Mouse (Mus musculus): ENCODE data around the gene Wwc2. TPM values are rescaled to one million over a fixed set of nuclear protein-coding genes. Genes with fewer than 3 reads are reported as not detected.

Wwc2 gene
- total and polyA plus RNA-seq, 2 experiments from 2014 or later = 8.2 to 18.5 TPM

DNA sequence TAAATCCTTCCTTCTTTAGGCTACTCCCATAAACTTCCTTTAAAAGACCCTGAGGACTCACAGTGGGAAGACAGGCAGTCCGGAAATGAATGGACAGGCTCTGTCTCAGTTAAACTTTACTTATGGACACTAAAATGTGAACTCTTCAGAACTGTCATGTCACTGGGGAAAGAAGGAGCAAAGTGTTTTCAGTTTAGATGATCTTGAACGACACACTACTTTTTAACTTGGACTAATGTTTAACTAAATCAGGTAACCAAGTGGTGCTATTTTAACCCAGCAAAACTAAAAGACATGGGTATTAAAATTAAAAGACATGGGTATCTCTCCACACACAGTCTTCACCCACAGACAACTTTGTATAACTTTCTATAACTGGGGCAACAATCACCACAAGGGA lies 19.6 kb downstream of the Wwc2 start:
- H3K4me3 ChIP-seq (ENCODE audit: low read depth, low read length) = no peak overlapping the region
- no peak for TF ChIP-seq CTCF (IDR thresholded peaks at IDR 0.05; ENCODE audit: low read depth)
- TF ChIP-seq EP300 (IDR thresholded peaks at IDR 0.05; ENCODE audit: low read depth) = no peak
- no peak for ATAC-seq (ENCODE audit: insufficient read depth, low read depth)
- no peaks in the 10 kb centered on the region for H3K27me3 ChIP-seq (ENCODE audit: control insufficient read depth, insufficient read depth, low read length)
- 0 out of 2 replicates have a peak, but pooled peaks cover 4% of the 10 kb centered on the region for H3K36me3 ChIP-seq (replicated peaks; ENCODE audit: control insufficient read depth, insufficient read depth, low read length)
- WGBS = 60% methylated on average over 2 of the region's 2 CpGs
- H3K27ac ChIP-seq (ENCODE audit: low read depth) = peak overlapping the region; percentile 49
- H3K4me1 ChIP-seq (ENCODE audit: control insufficient read depth, insufficient read depth) = peaks cover 18% of the 10 kb centered on the region
- H3K4me2 ChIP-seq (ENCODE audit: low read depth, low read length) = no peak overlapping the region
- H3K9me3 ChIP-seq (replicated peaks; ENCODE audit: control insufficient read depth, low read length) = no peaks in the 10 kb centered on the region
- H3K9ac ChIP-seq (replicated peaks; ENCODE audit: low read depth, low read length) = no peak overlapping the region
- DNase-seq (ENCODE audit: low spot score) = no peak

DNA sequence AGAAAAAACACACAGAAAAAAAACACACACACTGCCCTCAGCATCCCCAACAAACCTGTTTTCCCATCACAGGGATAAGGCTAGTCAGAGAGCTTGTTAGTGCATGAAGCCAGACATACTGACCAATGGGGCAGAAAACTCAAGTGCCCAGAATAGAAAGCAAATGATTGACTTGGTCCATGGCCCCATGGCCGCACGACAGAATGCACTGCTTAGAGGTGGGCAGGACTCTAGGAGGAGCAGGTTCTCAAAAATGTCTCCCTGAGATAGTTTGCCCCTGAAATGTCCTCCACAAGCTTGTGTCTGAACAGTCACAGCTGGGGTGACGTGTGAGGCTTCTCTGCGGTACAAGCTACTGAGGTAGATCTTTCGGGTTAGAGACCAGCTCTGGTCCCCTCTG lies 20.1 kb downstream of the Wwc2 start:
- TF ChIP-seq EP300 (IDR thresholded peaks at IDR 0.05; ENCODE audit: low read depth) (no peak), CTCF (IDR thresholded peaks at IDR 0.05; ENCODE audit: low read depth) (no peak)
- no peak for DNase-seq (ENCODE audit: low spot score)

DNA sequence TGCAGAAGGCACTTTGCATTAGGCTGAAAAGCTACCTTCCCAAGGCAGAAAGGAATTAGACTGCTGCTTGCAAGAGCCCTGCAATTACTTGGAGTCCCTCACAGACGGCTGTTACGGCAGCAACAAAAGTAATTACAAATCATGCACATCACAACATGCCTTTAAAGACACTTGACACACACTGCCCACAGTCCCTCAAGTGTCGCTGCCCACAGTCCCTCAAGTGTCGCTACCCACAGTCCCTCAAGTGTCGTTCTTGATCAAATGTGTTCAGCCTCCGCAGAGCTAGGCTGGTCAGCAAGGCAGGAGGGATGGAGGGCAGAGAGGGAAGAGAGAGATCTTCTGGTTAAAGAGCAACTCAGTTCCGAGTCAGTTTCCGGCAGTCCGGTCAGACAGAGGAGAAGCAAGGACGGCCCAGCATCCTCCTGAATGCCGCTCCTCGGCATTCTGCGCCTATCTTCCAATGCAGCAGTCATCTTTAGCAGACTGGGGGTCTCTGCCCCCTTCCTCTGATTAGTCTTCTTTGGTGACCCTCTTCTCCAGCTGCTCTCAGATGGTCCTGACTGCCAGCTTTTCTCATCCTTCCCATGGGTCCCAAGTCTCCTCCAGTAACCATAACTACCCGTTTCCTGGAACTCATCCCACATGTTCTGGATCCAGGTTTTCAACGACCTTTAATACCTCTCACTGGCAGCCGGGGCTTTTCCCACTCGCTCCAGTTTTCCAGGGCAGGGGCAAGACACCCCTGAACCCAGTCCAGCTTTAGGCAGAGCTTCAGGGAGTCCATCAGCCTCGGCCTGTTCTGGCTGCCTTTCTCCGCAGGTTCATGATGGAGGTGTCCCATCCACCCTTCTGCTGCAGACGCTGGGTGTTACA lies 23.4 kb downstream of the Wwc2 start:
- no peak overlapping the region for H3K9ac ChIP-seq (replicated peaks; ENCODE audit: low read depth, low read length)
- no peak overlapping the region for H3K27ac ChIP-seq (ENCODE audit: low read depth)
- H3K4me1 ChIP-seq (ENCODE audit: control insufficient read depth, insufficient read depth) = peaks cover 23% of the 10 kb centered on the region
- WGBS = 63% methylated on average over 20 of the region's 20 CpGs
- 0 out of 2 replicates have a peak, but pooled peaks cover 4% of the 10 kb centered on the region for H3K36me3 ChIP-seq (replicated peaks; ENCODE audit: control insufficient read depth, insufficient read depth, low read length)
- TF ChIP-seq CTCF (IDR thresholded peaks at IDR 0.05; ENCODE audit: low read depth) (no peak), EP300 (IDR thresholded peaks at IDR 0.05; ENCODE audit: low read depth) (no peak)
- ATAC-seq (ENCODE audit: insufficient read depth, low read depth) (no peak), DNase-seq (ENCODE audit: low spot score) (no peak)
- no peak overlapping the region for H3K4me2 ChIP-seq (ENCODE audit: low read depth, low read length)
- H3K27me3 ChIP-seq (ENCODE audit: control insufficient read depth, insufficient read depth, low read length) = no peaks in the 10 kb centered on the region
- H3K4me3 ChIP-seq (ENCODE audit: low read depth, low read length) = no peak overlapping the region
- H3K9me3 ChIP-seq (replicated peaks; ENCODE audit: control insufficient read depth, low read length) = no peaks in the 10 kb centered on the region

More for the DNA sequence above, 20.1 kb downstream of the Wwc2 start:
- H3K9me3 ChIP-seq (replicated peaks; ENCODE audit: control insufficient read depth, low read length) = no peaks in the 10 kb centered on the region
- H3K27ac ChIP-seq (ENCODE audit: low read depth) = peak overlapping the region; percentile 49
- no peak overlapping the region for H3K9ac ChIP-seq (replicated peaks; ENCODE audit: low read depth, low read length)
- H3K27me3 ChIP-seq (ENCODE audit: control insufficient read depth, insufficient read depth, low read length) = no peaks in the 10 kb centered on the region
- H3K36me3 ChIP-seq (replicated peaks; ENCODE audit: control insufficient read depth, insufficient read depth, low read length) = 0 out of 2 replicates have a peak, but pooled peaks cover 4% of the 10 kb centered on the region
- H3K4me3 ChIP-seq (ENCODE audit: low read depth, low read length) = no peak overlapping the region
- no peak overlapping the region for H3K4me2 ChIP-seq (ENCODE audit: low read depth, low read length)
- peaks cover 18% of the 10 kb centered on the region for H3K4me1 ChIP-seq (ENCODE audit: control insufficient read depth, insufficient read depth)
- WGBS = 36% methylated on average over 5 of the region's 5 CpGs
- ATAC-seq (ENCODE audit: insufficient read depth, low read depth) = no peak

- WGBS = 75% methylated on average over 4 of the region's 4 CpGs
- ATAC-seq (ENCODE audit: insufficient read depth, low read depth) = no peak
- Histone ChIP-seq H3K9ac (replicated peaks; ENCODE audit: low read depth, low read length) (0 out of 2 replicates have a peak overlapping the region, but pooled peaks have one; percentile 3), H3K4me3 (ENCODE audit: low read depth, low read length) (no peak overlapping the region), H3K9me3 (replicated peaks; ENCODE audit: control insufficient read depth, low read length) (no peaks in the 10 kb centered on the region), H3K27ac (ENCODE audit: low read depth) (no peak overlapping the region), H3K36me3 (replicated peaks; ENCODE audit: control insufficient read depth, insufficient read depth, low read length) (no peaks in the 10 kb centered on the region; the same call in 1 of the 2 replicates), H3K4me2 (ENCODE audit: low read depth, low read length) (no peak overlapping the region; the same call in 1 of the 2 replicates), H3K4me1 (ENCODE audit: control insufficient read depth, insufficient read depth) (peaks cover 15% of the 10 kb centered on the region), H3K27me3 (ENCODE audit: control insufficient read depth, insufficient read depth, low read length) (no peaks in the 10 kb centered on the region)
- TF ChIP-seq EP300 (IDR thresholded peaks at IDR 0.05; ENCODE audit: low read depth) (no peak), CTCF (IDR thresholded peaks at IDR 0.05; ENCODE audit: low read depth) (no peak)
- no peak for DNase-seq (ENCODE audit: low spot score)
Observed at GRCm38 (mm10) chr8:47962484-47962883, 28.2 kb downstream of the Wwc2 start.

DNA sequence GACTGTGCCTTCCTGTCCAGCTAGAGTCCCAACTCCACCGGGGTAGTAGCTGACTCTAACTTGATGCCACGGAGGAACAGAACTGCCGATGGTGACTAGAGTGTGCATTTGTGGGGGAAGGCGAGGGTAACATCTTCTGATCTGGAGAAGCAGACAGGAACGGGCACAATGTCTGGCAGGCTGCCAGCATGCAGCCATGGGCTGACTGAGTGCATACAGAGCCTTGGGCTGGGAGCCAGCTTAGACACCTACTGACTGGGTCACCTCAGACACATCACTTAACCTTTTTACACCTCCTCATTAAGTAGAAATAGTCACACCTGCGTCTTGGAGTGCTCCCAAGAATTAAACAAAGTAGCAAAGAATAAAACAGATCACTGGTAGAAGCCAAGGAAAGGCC lies 28.7 kb downstream of the Wwc2 start:
- Histone ChIP-seq H3K4me2 (ENCODE audit: low read depth, low read length) (peak overlapping the region; percentile 7; the same call in 1 of the 2 replicates), H3K27me3 (ENCODE audit: control insufficient read depth, insufficient read depth, low read length) (no peaks in the 10 kb centered on the region), H3K9me3 (replicated peaks; ENCODE audit: control insufficient read depth, low read length) (no peaks in the 10 kb centered on the region), H3K27ac (ENCODE audit: low read depth) (no peak overlapping the region), H3K4me3 (ENCODE audit: low read depth, low read length) (no peak overlapping the region), H3K36me3 (replicated peaks; ENCODE audit: control insufficient read depth, insufficient read depth, low read length) (no peaks in the 10 kb centered on the region; the same call in 1 of the 2 replicates), H3K9ac (replicated peaks; ENCODE audit: low read depth, low read length) (0 out of 2 replicates have a peak overlapping the region, but pooled peaks have one; percentile 3), H3K4me1 (ENCODE audit: control insufficient read depth, insufficient read depth) (peaks cover 15% of the 10 kb centered on the region)
- 18% methylated on average over 6 of the region's 6 CpGs for whole genome bisulfite sequencing
- ATAC-seq (ENCODE audit: insufficient read depth, low read depth) = no peak; the same call in 1 of the 2 replicates
- peak; percentile 51 for DNase-seq (ENCODE audit: low spot score)
- no peak for TF ChIP-seq CTCF (IDR thresholded peaks at IDR 0.05; ENCODE audit: low read depth)
- no peak for TF ChIP-seq EP300 (IDR thresholded peaks at IDR 0.05; ENCODE audit: low read depth)
